Mouse (Mus musculus): Measurements from ENCODE around the gene Vmn2r71.

- TF ChIP-seq POLR2A (IDR thresholded peaks at IDR 0.05; ENCODE audit: borderline replicate concordance, insufficient read depth, low read length), result no peak
- no peak for TF ChIP-seq CTCF (IDR thresholded peaks at IDR 0.05; ENCODE audit: borderline replicate concordance, insufficient read depth, low read depth, low read length)
Observed at GRCm38 (mm10) chr7:85543118-85543517, 19.8 kb upstream of the Vmn2r71 start.

Data from cerebellum, adult 2 months (tissue).